Mouse (Mus musculus) hindbrain, postnatal 0 days (tissue): ENCODE results near the gene Hcar2. TPM values are rescaled to one million over a fixed set of nuclear protein-coding genes. Genes with fewer than 3 reads are reported as not detected.

Experiments
- ATAC-seq: fragments of 200-750 bp; cut with Nextera tagmentation; 2 replicates; pipeline ENCODE4 v1.8.0; 2017; ENCODE audit warnings: mild to moderate bottlenecking, moderate TSS enrichment, moderate library complexity
- DNase-seq: peaks from one replicate; pipeline ENCODE4 v3.0.0-alpha.2; 2015; ENCODE audit warnings: low spot score
- H3K27ac ChIP-seq: fragments of 300-500 bp; sonication (generic); 2 replicates; pipeline ENCODE4 v1.5.1; 2014; ENCODE audit warnings: mild to moderate bottlenecking
- H3K27me3 ChIP-seq: fragments of 300-500 bp; sonication (generic); 2 replicates; pipeline ENCODE4 v1.6.1; 2014; ENCODE audit warnings: low read length, mixed read lengths; ENCODE audit not compliant: insufficient read depth
- H3K36me3 ChIP-seq: fragments of 300-500 bp; sonication (generic); 2 replicates; pipeline ENCODE4 v1.6.1; 2014; ENCODE audit warnings: low read length, mixed read lengths; ENCODE audit not compliant: insufficient read depth
- H3K4me1 ChIP-seq: fragments of 300-500 bp; sonication (generic); 2 replicates; pipeline ENCODE4 v1.6.1; 2014; ENCODE audit warnings: antibody characterized with exemption, low read length, mixed read lengths; ENCODE audit not compliant: insufficient read depth
- H3K4me2 ChIP-seq: fragments of 300-500 bp; sonication (generic); 2 replicates; pipeline ENCODE4 v1.6.1; 2014; ENCODE audit warnings: low read depth, mild to moderate bottlenecking, low read length, moderate library complexity, mixed read lengths
- H3K4me3 ChIP-seq: fragments of 300-500 bp; sonication (generic); 2 replicates; pipeline ENCODE4 v1.5.1; 2014; ENCODE audit warnings: low read length
- H3K9ac ChIP-seq: fragments of 300-500 bp; sonication (generic); replicated peaks from 2 replicates; pipeline ENCODE4 v1.6.1; 2014; ENCODE audit warnings: mild to moderate bottlenecking, low read length, moderate library complexity, mixed read lengths
- H3K9me3 ChIP-seq: fragments of 300-500 bp; sonication (generic); 2 replicates; pipeline ENCODE4 v1.6.1; 2016; ENCODE audit warnings: low read length, mixed read lengths
- CTCF ChIP-seq: IDR thresholded peaks from 2 replicates; pipeline ENCODE4 v1.5.1; 2016; ENCODE audit warnings: antibody characterized with exemption, control low read depth, low read depth
- WGBS: fragments of 180-500 bp; shearing (Covaris S2); extraction: QIAGEN DNeasy Blood & Tissue Kit; methylation state at CpG from one replicate; pipeline ENCODE4 v1.1.7; 2014; 5-methylcytosine and 5-hydroxymethylcytosine counted together
- polyA plus RNA-seq: library from polyadenylated mRNA; unstranded; fragments of >200 nt; fragmentation: Nextera tagmentation; extraction: Ambion mirVana; gene quantifications from 2 replicates; pipeline ENCODE4 v1.2.1, GENCODE M21; 2015
- total RNA-seq: library from RNA; depleted of rRNA; stranded (reverse); fragments of >200 nt; gene quantifications from 2 replicates; pipeline ENCODE4 v1.2.3, GENCODE M21; 2014; rRNA removed

Gene Hcar2
- total and polyA plus RNA-seq, 2 experiments from 2014 or later = not detected

- WGBS = 87% methylated on average over 7 of the region's 7 CpGs
- H3K4me2 ChIP-seq = no peak overlapping the region
- no peaks in the 10 kb centered on the region for H3K27me3 ChIP-seq
- H3K4me3 ChIP-seq = no peak overlapping the region
- TF ChIP-seq CTCF = no peak
- H3K9me3 ChIP-seq = no peaks in the 10 kb centered on the region
- no peak overlapping the region for H3K27ac ChIP-seq
- H3K4me1 ChIP-seq = no peaks in the 10 kb centered on the region
- H3K36me3 ChIP-seq = no peaks in the 10 kb centered on the region
- no peak for DNase-seq
- no peak for ATAC-seq
- no peak overlapping the region for H3K9ac ChIP-seq
Measured at GRCm38 (mm10) chr5:123832309-123832708, 33.0 kb downstream of the Hcar2 start.

- DNase-seq = peak; percentile 33
- Histone ChIP-seq H3K4me2 (no peak overlapping the region), H3K36me3 (no peaks in the 10 kb centered on the region), H3K27me3 (no peaks in the 10 kb centered on the region), H3K27ac (no peak overlapping the region), H3K9me3 (no peaks in the 10 kb centered on the region), H3K4me3 (no peak overlapping the region), H3K9ac (no peak overlapping the region), H3K4me1 (no peaks in the 10 kb centered on the region)
- no peak for ATAC-seq
- TF ChIP-seq CTCF = peak; percentile 48
- WGBS = 71% methylated on average over 6 of the region's 6 CpGs
Measured at GRCm38 (mm10) chr5:123827659-123828091, 37.6 kb downstream of the Hcar2 start.

- no peak overlapping the region for H3K4me3 ChIP-seq
- H3K27ac ChIP-seq = no peak overlapping the region
- peak; percentile 15 for DNase-seq
- no peaks in the 10 kb centered on the region for H3K36me3 ChIP-seq
- no peaks in the 10 kb centered on the region for H3K9me3 ChIP-seq
- H3K4me1 ChIP-seq = no peaks in the 10 kb centered on the region
- ATAC-seq = no peak
- no peak overlapping the region for H3K9ac ChIP-seq
- TF ChIP-seq CTCF = no peak
- 34% methylated on average over 7 of the region's 7 CpGs for WGBS
- H3K27me3 ChIP-seq = no peaks in the 10 kb centered on the region
- H3K4me2 ChIP-seq = no peak overlapping the region
Measured at GRCm38 (mm10) chr5:123822706-123823105, 42.6 kb downstream of the Hcar2 start.

GRCm38 (mm10) chr5:123821264-123821571 is 44.1 kb downstream of the Hcar2 start:
- no peaks in the 10 kb centered on the region for H3K27me3 ChIP-seq
- H3K4me3 ChIP-seq = no peak overlapping the region
- TF ChIP-seq CTCF = no peak
- DNase-seq = no peak
- no peaks in the 10 kb centered on the region for H3K4me1 ChIP-seq
- ATAC-seq = no peak
- H3K27ac ChIP-seq = no peak overlapping the region
- H3K9ac ChIP-seq = no peak overlapping the region
- no peak overlapping the region for H3K4me2 ChIP-seq
- no peaks in the 10 kb centered on the region for H3K36me3 ChIP-seq
- WGBS = 92% methylated on average over 3 of the region's 3 CpGs
- H3K9me3 ChIP-seq = no peaks in the 10 kb centered on the region

GRCm38 (mm10) chr5:123820501-123821263 is 44.6 kb downstream of the Hcar2 start:
- Histone ChIP-seq H3K36me3 (no peaks in the 10 kb centered on the region), H3K4me1 (no peaks in the 10 kb centered on the region), H3K4me3 (no peak overlapping the region), H3K9me3 (no peaks in the 10 kb centered on the region), H3K4me2 (no peak overlapping the region), H3K9ac (no peak overlapping the region), H3K27ac (no peak overlapping the region), H3K27me3 (no peaks in the 10 kb centered on the region)
- peak; percentile 47 for TF ChIP-seq CTCF
- WGBS = 76% methylated on average over 9 of the region's 9 CpGs
- ATAC-seq (no peak), DNase-seq (no peak)

- 89% methylated on average over 19 of the region's 19 CpGs for WGBS
- no peak overlapping the region for H3K27ac ChIP-seq
- no peak for DNase-seq
- no peaks in the 10 kb centered on the region for H3K36me3 ChIP-seq
- no peaks in the 10 kb centered on the region for H3K27me3 ChIP-seq
- no peaks in the 10 kb centered on the region for H3K4me1 ChIP-seq
- H3K9ac ChIP-seq = no peak overlapping the region
- TF ChIP-seq CTCF = no peak
- H3K4me3 ChIP-seq = no peak overlapping the region
- ATAC-seq = no peak
- no peaks in the 10 kb centered on the region for H3K9me3 ChIP-seq
- H3K4me2 ChIP-seq = no peak overlapping the region
Measured at GRCm38 (mm10) chr5:123818941-123819577, 46.2 kb downstream of the Hcar2 start.

GRCm38 (mm10) chr5:123816891-123817290 is 48.4 kb downstream of the Hcar2 start:
- Histone ChIP-seq H3K9me3 (no peaks in the 10 kb centered on the region), H3K36me3 (no peaks in the 10 kb centered on the region), H3K27me3 (no peaks in the 10 kb centered on the region), H3K4me3 (no peak overlapping the region), H3K9ac (no peak overlapping the region), H3K4me1 (no peaks in the 10 kb centered on the region), H3K27ac (no peak overlapping the region), H3K4me2 (no peak overlapping the region)
- TF ChIP-seq CTCF = no peak
- DNase-seq (no peak), ATAC-seq (no peak)
- 76% methylated on average over 7 of the region's 7 CpGs for WGBS

Other genes starting within 250 kb of the Hcar2 start
- gene Clip1, start 180.9 kb downstream of the Hcar2 start, total RNA-seq = 47.3 and 58.0 TPM in 2 replicates
- gene Clip1, start 180.9 kb downstream of the Hcar2 start, polyA plus RNA-seq = 68.6 and 71.6 TPM in 2 replicates
- gene Zcchc8, start 144.4 kb downstream of the Hcar2 start, total RNA-seq = 23.9 and 26.5 TPM in 2 replicates
- gene Zcchc8, start 144.4 kb downstream of the Hcar2 start, polyA plus RNA-seq = 40.0 and 46.8 TPM in 2 replicates
- gene Rsrc2, start 116.1 kb downstream of the Hcar2 start, total RNA-seq = 31.1 and 39.9 TPM in 2 replicates
- 112 and 136 TPM in 2 replicates for gene Rsrc2, start 116.1 kb downstream of the Hcar2 start, polyA plus RNA-seq
- 7.1 and 23.1 TPM in 2 replicates for gene Kntc1, start 115.8 kb downstream of the Hcar2 start, total RNA-seq
- gene Kntc1, start 115.8 kb downstream of the Hcar2 start, polyA plus RNA-seq = 4.1 and 6.9 TPM in 2 replicates
- gene Hcar1, start 14.5 kb upstream of the Hcar2 start, total RNA-seq = 0.83 and 1.4 TPM in 2 replicates
- 0.63 and 0.88 TPM in 2 replicates for gene Hcar1, start 14.5 kb upstream of the Hcar2 start, polyA plus RNA-seq
- 12.7 and 16.7 TPM in 2 replicates for gene Denr, start 41.7 kb upstream of the Hcar2 start, total RNA-seq
- 123 and 136 TPM in 2 replicates for gene Denr, start 41.7 kb upstream of the Hcar2 start, polyA plus RNA-seq
- gene Gm43518, start 61.9 kb upstream of the Hcar2 start, total RNA-seq = 0.37 TPM in 1 of 2 replicates, not detected in the other
- 2.2 and 3.2 TPM in 2 replicates for gene Gm43518, start 61.9 kb upstream of the Hcar2 start, polyA plus RNA-seq
- gene Ccdc62, start 65.2 kb upstream of the Hcar2 start, total RNA-seq = 1.1 and 2.0 TPM in 2 replicates
- 4.8 and 5.5 TPM in 2 replicates for gene Ccdc62, start 65.2 kb upstream of the Hcar2 start, polyA plus RNA-seq
- 46.9 and 65.5 TPM in 2 replicates for gene Hip1r, start 108.1 kb upstream of the Hcar2 start, total RNA-seq
- 32.6 and 33.9 TPM in 2 replicates for gene Hip1r, start 108.1 kb upstream of the Hcar2 start, polyA plus RNA-seq
- gene Vps37b, start 166.8 kb upstream of the Hcar2 start, total RNA-seq = 104 and 110 TPM in 2 replicates
- gene Vps37b, start 166.8 kb upstream of the Hcar2 start, polyA plus RNA-seq = 94.0 and 95.1 TPM in 2 replicates
- 69.3 and 71.2 TPM in 2 replicates for gene Abcb9, start 230.3 kb upstream of the Hcar2 start, total RNA-seq
- gene Abcb9, start 230.3 kb upstream of the Hcar2 start, polyA plus RNA-seq = 30.8 and 34.5 TPM in 2 replicates
- gene Ogfod2, start 246.8 kb upstream of the Hcar2 start, total RNA-seq = 52.0 and 110 TPM in 2 replicates
- gene Ogfod2, start 246.8 kb upstream of the Hcar2 start, polyA plus RNA-seq = 36.0 and 38.2 TPM in 2 replicates